Mouse (Mus musculus) kidney, embryonic 14.5 days (tissue): ENCODE data around the gene Il5. TPM values are rescaled to one million over a fixed set of nuclear protein-coding genes. Genes with fewer than 3 reads are reported as not detected.

ENCODE experiments used
- ATAC-seq: fragments of 200-750 bp; cut with Nextera tagmentation; 2 replicates; pipeline ENCODE4 v1.8.0; 2017; ENCODE audit warnings: moderate number of reproducible peaks, mild to moderate bottlenecking, moderate TSS enrichment, moderate library complexity; ENCODE audit not compliant: low FRiP score, low TSS enrichment
- H3K27ac ChIP-seq: fragments of 300-500 bp; sonication (generic); 2 replicates; pipeline ENCODE4 v1.5.1; 2014; ENCODE audit warnings: low read depth, mild to moderate bottlenecking, low read length, moderate library complexity, mixed read lengths
- H3K27me3 ChIP-seq: fragments of 300-500 bp; sonication (generic); 2 replicates; pipeline ENCODE4 v1.6.1; 2014; ENCODE audit warnings: mild to moderate bottlenecking, low read length; ENCODE audit not compliant: control insufficient read depth, insufficient read depth
- H3K36me3 ChIP-seq: fragments of 300-500 bp; sonication (generic); 2 replicates; pipeline ENCODE4 v1.6.1; 2014; ENCODE audit warnings: low read length, mixed read lengths; ENCODE audit not compliant: control insufficient read depth, insufficient read depth
- H3K4me1 ChIP-seq: fragments of 300-500 bp; sonication (generic); 2 replicates; pipeline ENCODE4 v1.6.1; 2014; ENCODE audit warnings: low read length, mixed read lengths; ENCODE audit not compliant: control insufficient read depth, insufficient read depth
- H3K4me2 ChIP-seq: fragments of 300-500 bp; sonication (generic); replicated peaks from 2 replicates; pipeline ENCODE4 v1.6.1; 2014; ENCODE audit warnings: low read depth, mild to moderate bottlenecking, low read length
- H3K4me3 ChIP-seq: fragments of 300-500 bp; sonication (generic); 2 replicates; pipeline ENCODE4 v1.5.1; 2014; ENCODE audit warnings: mild to moderate bottlenecking, low read length
- H3K9ac ChIP-seq: fragments of 300-500 bp; sonication (generic); 2 replicates; pipeline ENCODE4 v1.6.1; 2014; ENCODE audit warnings: low read depth, mild to moderate bottlenecking, low read length, moderate library complexity
- H3K9me3 ChIP-seq: fragments of 300-500 bp; sonication (generic); 2 replicates; pipeline ENCODE4 v1.6.1; 2016; ENCODE audit warnings: low read length; ENCODE audit not compliant: control insufficient read depth
- WGBS: fragments of 180-500 bp; shearing (Covaris S2); extraction: QIAGEN DNeasy Blood & Tissue Kit; methylation state at CpG from one replicate; pipeline ENCODE4 v1.1.7; 2014; 5-methylcytosine and 5-hydroxymethylcytosine counted together
- polyA plus RNA-seq: library from polyadenylated mRNA; unstranded; fragments of >200 nt; fragmentation: Nextera tagmentation; extraction: Ambion mirVana; gene quantifications from 2 replicates; pipeline ENCODE4 v1.2.1, GENCODE M21; 2014

The Il5 gene
- polyA plus RNA-seq, 1 experiment from 2014 or later: not detected

DNA sequence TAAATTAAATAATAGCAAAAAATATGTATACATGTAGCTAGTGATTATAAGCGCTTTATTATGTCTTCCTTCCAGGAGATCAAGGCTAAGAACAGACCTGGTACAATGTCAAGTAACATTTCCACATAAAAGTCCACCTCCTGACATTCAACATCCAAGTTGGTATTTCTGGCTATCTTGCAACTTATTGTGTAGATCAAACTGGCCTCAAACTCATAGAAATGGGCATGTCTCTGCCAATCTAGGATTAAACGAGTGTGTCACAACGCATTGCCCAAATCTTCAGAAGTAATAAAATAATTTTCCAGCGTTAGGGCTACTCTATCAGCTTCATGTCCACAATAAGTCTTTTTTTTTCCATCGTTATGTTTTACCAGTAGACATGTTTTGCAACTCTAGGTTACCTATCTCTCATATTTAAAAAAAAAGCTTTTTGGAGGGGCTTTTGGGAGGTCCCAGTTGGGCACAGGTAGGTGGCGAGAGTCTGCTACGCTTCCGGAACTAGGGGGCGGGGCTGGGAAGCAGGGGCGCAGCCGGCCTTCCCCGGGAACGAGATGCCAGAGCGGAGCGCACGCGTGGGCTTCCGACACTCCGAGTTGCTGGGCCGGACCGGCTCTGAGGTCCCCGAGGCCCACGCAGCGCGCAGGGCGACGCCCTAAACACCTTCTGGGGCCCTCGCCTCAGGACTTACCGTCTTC lies 14.2 kb upstream of the Il5 start:
- Histone ChIP-seq H3K27me3 (no peaks in the 10 kb centered on the region), H3K9ac (peak overlapping the region; percentile 82), H3K27ac (peak overlapping the region; percentile 83), H3K4me3 (peak overlapping the region; percentile 81), H3K4me2 (peak overlapping the region; percentile 83), H3K4me1 (peaks cover 4% of the 10 kb centered on the region; the same call in 1 of the 2 replicates), H3K36me3 (peaks cover 16% of the 10 kb centered on the region; the same call in 1 of the 2 replicates), H3K9me3 (no peaks in the 10 kb centered on the region)
- WGBS: 6% methylated on average over 29 of the region's 29 CpGs
- ATAC-seq: peak; percentile 74

DNA sequence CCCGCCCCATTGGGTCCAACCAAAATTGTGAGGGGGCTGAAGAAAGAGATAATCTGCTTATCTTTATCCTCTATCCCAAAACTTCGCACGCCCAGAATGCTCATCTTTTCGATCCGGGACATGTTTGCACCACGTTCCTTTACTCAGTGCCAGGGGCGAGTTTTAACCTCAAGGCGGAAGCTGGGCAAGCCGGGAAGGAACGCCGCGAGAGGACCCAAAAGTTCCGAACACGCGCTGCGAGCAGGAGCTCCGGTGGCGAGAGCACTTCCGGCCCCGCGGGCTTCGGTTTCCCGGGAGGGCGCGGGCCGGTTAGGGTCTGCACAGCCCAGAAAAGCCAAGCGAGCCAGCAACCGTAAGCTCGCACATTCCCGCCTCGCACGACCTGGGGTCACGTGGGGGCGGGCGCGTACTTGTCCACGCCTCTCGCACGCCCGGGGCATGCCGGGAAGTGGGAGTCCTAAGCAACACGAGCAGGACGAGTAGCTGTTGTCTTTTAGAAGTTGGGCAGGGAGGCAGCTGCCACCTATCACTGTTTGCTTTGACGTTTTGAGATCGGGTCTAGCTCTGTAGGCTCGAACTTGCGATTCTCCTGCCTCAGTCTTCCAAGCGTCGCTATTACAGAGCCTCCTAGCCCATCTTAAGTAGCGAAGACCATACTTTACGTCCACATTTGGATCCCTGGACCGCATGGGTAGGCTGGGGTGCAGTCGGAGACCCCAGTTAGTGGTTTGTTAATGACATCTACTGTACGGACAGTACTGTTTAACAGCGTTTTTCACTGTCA lies 13.5 kb upstream of the Il5 start, which contains the start of gene Rad50:
TSS of gene Rad50 (minus strand) at position 386 of the 784 bp plus-strand sequence.
- H3K9ac ChIP-seq: peak within 1 kb of the TSS; percentile 82
- H3K36me3 ChIP-seq: peaks cover 8% of the 10 kb centered on the region; the same call in 1 of the 2 replicates
- peak within 1 kb of the TSS; percentile 83 for H3K27ac ChIP-seq
- 4% methylated on average over 55 of the region's 55 CpGs for WGBS
- H3K4me2 ChIP-seq: peak within 1 kb of the TSS; percentile 83
- H3K27me3 ChIP-seq: no peaks in the 10 kb centered on the region
- peaks cover 4% of the 10 kb centered on the region; the same call in 1 of the 2 replicates for H3K4me1 ChIP-seq
- ATAC-seq: peak; percentile 97
- no peaks in the 10 kb centered on the region for H3K9me3 ChIP-seq
- peak within 1 kb of the TSS; percentile 81 for H3K4me3 ChIP-seq

DNA sequence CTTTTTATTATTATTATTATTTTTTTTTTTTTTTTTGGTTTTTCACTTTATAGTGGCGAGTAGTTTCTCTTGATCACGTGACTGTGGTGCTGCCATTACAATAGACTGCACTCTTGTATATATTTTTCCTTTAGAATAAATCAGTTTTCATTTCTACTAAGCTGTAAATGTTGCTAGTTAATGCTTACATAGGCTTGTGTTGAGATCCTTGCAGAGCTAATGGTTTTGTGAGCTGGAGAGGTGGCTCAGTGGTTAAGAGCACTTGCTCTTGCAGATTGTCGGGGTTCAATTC lies 12.9 kb upstream of the Il5 start:
- H3K9ac ChIP-seq: peak overlapping the region; percentile 82; the same call in 1 of the 2 replicates
- WGBS: 86% methylated on average over 3 of the region's 3 CpGs
- H3K9me3 ChIP-seq: no peaks in the 10 kb centered on the region
- peak overlapping the region; percentile 83; the same call in 1 of the 2 replicates for H3K27ac ChIP-seq
- ATAC-seq: no peak
- H3K4me3 ChIP-seq: peak overlapping the region; percentile 81
- H3K27me3 ChIP-seq: no peaks in the 10 kb centered on the region
- H3K36me3 ChIP-seq: peaks cover 8% of the 10 kb centered on the region; the same call in 1 of the 2 replicates
- H3K4me2 ChIP-seq: peak overlapping the region; percentile 83
- peaks cover 4% of the 10 kb centered on the region; the same call in 1 of the 2 replicates for H3K4me1 ChIP-seq

DNA sequence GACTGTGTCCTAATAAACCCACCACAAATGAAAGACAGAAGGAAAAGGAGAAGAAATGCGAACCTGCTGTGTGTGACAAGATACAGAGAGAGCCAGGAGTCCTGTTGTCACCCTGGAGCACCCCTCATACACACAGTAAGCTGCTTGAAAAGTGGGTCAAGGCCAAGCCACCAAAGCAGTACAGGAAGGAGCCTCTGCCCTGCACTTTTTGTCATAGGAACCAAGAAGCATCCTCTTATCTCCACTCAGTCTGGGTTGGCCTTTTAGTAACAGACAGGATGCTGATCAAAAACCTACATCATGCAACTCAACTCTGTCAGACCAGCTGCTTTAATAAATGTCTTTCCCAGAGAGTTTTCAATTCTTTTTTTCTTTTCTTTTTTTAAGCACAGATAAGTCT lies 893 bp upstream of the Il5 start:
- Histone ChIP-seq H3K36me3 (no peaks in the 10 kb centered on the region), H3K27ac (no peak overlapping the region), H3K4me1 (no peaks in the 10 kb centered on the region), H3K9ac (no peak overlapping the region), H3K4me2 (no peak overlapping the region), H3K4me3 (no peak overlapping the region), H3K9me3 (no peaks in the 10 kb centered on the region), H3K27me3 (no peaks in the 10 kb centered on the region)
- no peak for ATAC-seq
- 88% methylated on average over 1 of the region's 1 CpGs for WGBS

DNA sequence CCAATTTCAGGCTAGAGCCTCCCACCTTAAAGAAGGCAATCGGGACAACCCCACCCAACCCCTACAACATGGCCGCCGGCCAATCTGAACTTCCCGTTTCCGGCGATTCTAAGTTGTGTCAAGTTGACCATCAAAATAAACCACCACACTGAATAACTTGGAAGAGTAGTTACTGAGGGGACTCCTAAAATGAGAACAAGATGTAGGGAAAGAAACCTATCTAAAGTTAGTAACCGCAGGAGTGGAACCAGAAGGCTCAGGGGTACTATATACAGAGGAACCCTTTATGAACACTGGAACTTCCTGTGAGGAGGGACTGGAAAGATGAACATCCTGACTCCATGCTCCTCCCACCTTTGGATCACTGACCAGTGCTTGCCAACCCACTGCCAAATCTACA lies 10.9 kb downstream of the Il5 start:
- H3K4me3 ChIP-seq: no peak overlapping the region
- H3K27me3 ChIP-seq: no peaks in the 10 kb centered on the region
- no peak overlapping the region for H3K9ac ChIP-seq
- H3K4me2 ChIP-seq: no peak overlapping the region
- H3K4me1 ChIP-seq: no peaks in the 10 kb centered on the region
- 95% methylated on average over 7 of the region's 7 CpGs for WGBS
- ATAC-seq: no peak
- H3K9me3 ChIP-seq: no peaks in the 10 kb centered on the region
- H3K27ac ChIP-seq: no peak overlapping the region
- no peaks in the 10 kb centered on the region for H3K36me3 ChIP-seq

DNA sequence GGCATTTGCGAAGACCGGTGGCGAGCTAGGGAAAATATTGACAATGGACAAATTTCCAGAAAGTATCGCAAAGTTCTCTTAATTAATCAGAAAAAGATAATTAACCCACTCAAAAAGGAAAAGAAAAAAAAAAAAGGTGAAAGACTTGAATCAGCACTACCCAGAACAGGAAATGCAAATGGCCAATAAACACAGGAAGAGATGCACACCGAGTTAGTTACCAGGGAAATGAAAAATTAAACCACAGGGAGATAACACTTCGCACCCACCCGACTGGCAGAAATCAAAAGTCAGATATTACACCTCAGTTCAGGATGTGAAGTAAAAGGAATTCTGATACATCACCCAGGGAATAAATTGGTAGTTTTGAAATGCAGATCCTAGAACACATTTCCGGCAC lies 11.7 kb downstream of the Il5 start:
- 90% methylated on average over 8 of the region's 8 CpGs for WGBS
- ATAC-seq: no peak
- H3K9me3 ChIP-seq: no peaks in the 10 kb centered on the region

DNA sequence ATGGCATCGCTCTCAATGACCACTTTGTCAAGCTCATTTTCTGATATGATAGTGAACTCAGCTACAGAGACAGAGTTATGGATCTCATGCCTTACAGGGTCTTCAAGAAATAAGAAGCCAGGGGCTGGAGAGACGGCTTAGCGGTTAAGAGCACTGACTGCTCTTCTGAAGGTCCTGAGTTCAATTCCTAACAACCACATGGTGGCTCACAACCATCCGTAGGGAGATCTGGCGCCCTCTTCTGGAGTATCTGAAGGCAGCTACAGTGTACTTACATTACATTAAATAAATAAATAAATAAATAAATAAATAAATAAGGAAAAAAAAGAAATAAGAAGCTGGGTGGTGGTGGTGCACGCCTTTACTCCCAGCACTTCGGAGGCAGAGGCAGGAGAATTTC lies 13.2 kb downstream of the Il5 start:
- Histone ChIP-seq H3K36me3 (no peaks in the 10 kb centered on the region), H3K27ac (no peak overlapping the region), H3K9me3 (no peaks in the 10 kb centered on the region), H3K4me3 (no peak overlapping the region), H3K4me1 (no peaks in the 10 kb centered on the region), H3K27me3 (no peaks in the 10 kb centered on the region), H3K9ac (no peak overlapping the region), H3K4me2 (no peak overlapping the region)
- WGBS: 89% methylated on average over 7 of the region's 7 CpGs
- ATAC-seq: no peak

More for the DNA sequence above, 11.7 kb downstream of the Il5 start:
- H3K4me1 ChIP-seq: no peaks in the 10 kb centered on the region
- H3K27me3 ChIP-seq: no peaks in the 10 kb centered on the region
- no peaks in the 10 kb centered on the region for H3K36me3 ChIP-seq
- no peak overlapping the region for H3K27ac ChIP-seq
- H3K9ac ChIP-seq: no peak overlapping the region
- no peak overlapping the region for H3K4me2 ChIP-seq
- no peak overlapping the region for H3K4me3 ChIP-seq

DNA sequence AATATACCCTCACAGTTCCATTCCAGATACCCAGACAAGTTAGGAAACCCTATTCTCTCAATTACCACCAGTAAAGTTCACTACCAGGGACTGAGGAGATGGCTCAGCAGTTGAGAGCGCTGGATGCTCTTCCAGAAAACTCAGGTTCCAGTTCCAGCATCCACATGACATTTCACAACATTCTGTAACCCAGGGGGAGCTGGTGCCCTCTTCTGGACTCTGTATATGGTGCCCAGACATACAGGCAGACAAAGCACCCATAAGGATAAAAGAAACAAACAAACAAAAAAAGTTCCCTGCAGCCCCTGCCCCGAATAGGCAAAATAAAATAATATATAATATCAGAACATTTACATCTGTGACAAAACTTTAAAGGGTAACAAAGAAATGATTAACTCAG lies 13.8 kb downstream of the Il5 start:
- H3K9me3 ChIP-seq: no peaks in the 10 kb centered on the region
- no peak for ATAC-seq
- WGBS: 85% methylated on average over 2 of the region's 2 CpGs
- no peak overlapping the region for H3K27ac ChIP-seq
- no peaks in the 10 kb centered on the region for H3K27me3 ChIP-seq
- no peak overlapping the region for H3K4me3 ChIP-seq
- H3K9ac ChIP-seq: no peak overlapping the region
- no peaks in the 10 kb centered on the region for H3K36me3 ChIP-seq
- H3K4me1 ChIP-seq: no peaks in the 10 kb centered on the region
- no peak overlapping the region for H3K4me2 ChIP-seq
